Mouse (Mus musculus): Measurements from ENCODE around the gene Atp1a2. TPM values are rescaled to one million over a fixed set of nuclear protein-coding genes. Genes with fewer than 3 reads are reported as not detected.

Atp1a2 gene
- polyA plus RNA-seq (2014; fragmentation: Nextera tagmentation; extraction: Ambion mirVana), result 1.9 and 2.6 TPM in 2 replicates

DNA sequence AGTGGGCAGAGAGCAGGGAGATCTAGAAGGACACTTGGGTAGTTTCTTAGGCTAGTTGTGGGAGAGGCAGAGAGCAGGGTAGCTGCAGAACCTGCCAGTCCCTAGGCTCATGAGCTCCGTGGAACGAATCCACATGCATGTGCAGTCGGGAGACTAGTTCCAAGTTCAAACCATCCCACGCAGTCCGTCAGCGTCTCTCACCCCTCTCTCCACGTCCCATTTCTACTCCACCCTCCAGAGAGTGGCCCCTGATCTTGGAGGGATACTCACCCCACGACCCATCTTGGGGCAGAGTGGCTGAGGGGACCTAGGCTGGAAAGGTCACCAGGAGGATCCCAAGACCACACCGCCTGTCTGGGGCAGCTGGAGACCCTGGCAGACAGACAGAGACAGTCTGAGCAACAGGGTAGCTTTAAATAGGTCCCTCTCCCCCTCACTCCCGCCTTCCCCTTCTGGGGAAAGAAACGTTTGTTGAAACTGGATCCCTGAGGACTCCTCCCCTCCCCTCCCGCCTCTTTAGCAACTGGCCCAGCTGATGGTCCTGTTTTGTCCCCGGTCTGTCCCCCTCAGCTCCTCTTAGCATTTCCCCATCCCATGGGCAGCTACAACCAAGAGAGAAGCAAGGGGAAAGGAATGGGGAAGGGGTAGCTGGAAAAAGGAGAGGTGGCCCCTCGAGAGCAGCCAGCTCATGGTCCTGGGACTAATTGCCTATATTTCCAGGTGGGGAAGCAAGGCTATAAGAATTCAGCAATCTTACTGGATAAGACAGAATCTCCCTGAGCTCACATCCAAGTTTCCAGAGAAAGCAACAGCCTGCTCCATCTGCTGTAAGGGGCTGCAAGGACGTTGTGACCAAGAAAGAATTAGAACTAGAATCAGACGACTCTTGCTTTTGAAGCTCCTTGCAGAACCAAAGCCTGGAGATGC, at the start of gene Atp1a2:
TSS of gene Atp1a2 (minus strand) at position 454 of the 927 bp plus-strand sequence.
- DNase-seq (ENCODE audit: low spot score) (no peak), ATAC-seq (ENCODE audit: low FRiP score) (peak; percentile 16; the same call in 1 of the 2 replicates)
- no peak within 1 kb of the TSS; the same call in 1 of the 2 replicates for H3K9ac ChIP-seq (ENCODE audit: low read depth, low read length)
- 12% methylated on average over 16 of the region's 16 CpGs for WGBS
- H3K4me2 ChIP-seq (replicated peaks; ENCODE audit: low read depth, low read length), result peak within 1 kb of the TSS; percentile 14
- H3K27ac ChIP-seq (ENCODE audit: low read depth, low read length), result no peak within 1 kb of the TSS
- no peaks in the 10 kb centered on the region for H3K36me3 ChIP-seq (ENCODE audit: control insufficient read depth, insufficient read depth, low read length)
- no peaks in the 10 kb centered on the region for H3K9me3 ChIP-seq (ENCODE audit: control insufficient read depth, low read length)
- peaks cover 15% of the 10 kb centered on the region for H3K4me1 ChIP-seq (replicated peaks; ENCODE audit: control insufficient read depth, insufficient read depth, low read length)
- no peaks in the 10 kb centered on the region; the same call in 1 of the 2 replicates for H3K27me3 ChIP-seq (ENCODE audit: control insufficient read depth, insufficient read depth, low read length)
- H3K4me3 ChIP-seq (ENCODE audit: low read depth, low read length), result no peak within 1 kb of the TSS

- Histone ChIP-seq H3K4me1 (replicated peaks; ENCODE audit: control insufficient read depth, insufficient read depth, low read length) (peaks cover 13% of the 10 kb centered on the region), H3K27ac (ENCODE audit: low read depth, low read length) (no peak overlapping the region), H3K9me3 (ENCODE audit: control insufficient read depth, low read length) (no peaks in the 10 kb centered on the region), H3K9ac (ENCODE audit: low read depth, low read length) (no peak overlapping the region), H3K27me3 (ENCODE audit: control insufficient read depth, insufficient read depth, low read length) (no peaks in the 10 kb centered on the region), H3K36me3 (ENCODE audit: control insufficient read depth, insufficient read depth, low read length) (no peaks in the 10 kb centered on the region), H3K4me2 (replicated peaks; ENCODE audit: low read depth, low read length) (no peak overlapping the region), H3K4me3 (ENCODE audit: low read depth, low read length) (no peak overlapping the region)
- no peak for DNase-seq (ENCODE audit: low spot score)
- 89% methylated on average over 12 of the region's 12 CpGs for WGBS
- no peak for ATAC-seq (ENCODE audit: low FRiP score)
Observed at GRCm38 (mm10) chr1:172347382-172347781, 49.5 kb upstream of the Atp1a2 start.

DNA sequence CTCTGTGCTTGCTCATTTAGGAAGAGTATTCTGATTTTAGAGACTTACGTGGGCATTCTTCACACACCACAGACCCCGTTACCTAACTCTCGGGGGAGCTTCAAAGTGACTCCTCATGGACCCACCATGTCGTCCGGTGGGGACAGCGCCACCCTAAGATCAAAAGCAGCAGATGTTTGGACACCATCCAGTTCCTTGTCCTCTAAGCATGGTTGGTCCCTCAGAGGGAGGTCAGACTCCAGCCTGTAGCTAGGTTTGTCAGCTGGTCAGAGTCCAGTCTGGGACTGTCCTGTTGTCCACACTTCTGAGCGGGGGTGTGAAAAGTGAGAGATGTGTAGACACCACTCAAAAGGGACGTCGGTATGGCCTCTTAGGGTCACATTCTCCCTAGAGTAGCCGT, 48.8 kb upstream of the Atp1a2 start:
- DNase-seq (ENCODE audit: low spot score), result no peak
- Histone ChIP-seq H3K27ac (ENCODE audit: low read depth, low read length) (no peak overlapping the region), H3K4me2 (replicated peaks; ENCODE audit: low read depth, low read length) (no peak overlapping the region), H3K9ac (ENCODE audit: low read depth, low read length) (no peak overlapping the region), H3K4me3 (ENCODE audit: low read depth, low read length) (no peak overlapping the region), H3K4me1 (replicated peaks; ENCODE audit: control insufficient read depth, insufficient read depth, low read length) (peaks cover 13% of the 10 kb centered on the region), H3K27me3 (ENCODE audit: control insufficient read depth, insufficient read depth, low read length) (no peaks in the 10 kb centered on the region), H3K36me3 (ENCODE audit: control insufficient read depth, insufficient read depth, low read length) (no peaks in the 10 kb centered on the region), H3K9me3 (ENCODE audit: control insufficient read depth, low read length) (no peaks in the 10 kb centered on the region)
- 93% methylated on average over 10 of the region's 10 CpGs for WGBS
- ATAC-seq (ENCODE audit: low FRiP score), result no peak

DNA sequence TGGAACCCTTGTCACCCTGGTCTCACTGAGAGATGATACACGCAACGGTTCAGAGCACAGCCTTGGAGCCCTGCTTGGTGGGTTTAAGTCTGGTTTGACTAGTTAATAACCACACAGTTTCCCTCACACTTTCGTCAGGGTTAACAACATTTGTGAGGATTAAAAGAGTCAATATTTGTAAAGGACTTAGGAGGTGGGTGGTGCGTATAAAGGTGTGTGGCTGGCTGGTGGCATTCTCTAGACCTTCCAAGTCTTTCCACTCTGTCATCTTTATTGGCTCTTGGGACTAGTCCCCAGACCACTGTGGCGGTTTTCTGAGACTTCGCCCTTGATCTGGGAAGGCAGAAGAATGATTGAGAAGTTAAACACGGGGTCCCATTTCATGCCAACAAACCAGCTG, 47.0 kb upstream of the Atp1a2 start:
- no peak for DNase-seq (ENCODE audit: low spot score)
- ATAC-seq (ENCODE audit: low FRiP score), result no peak
- Histone ChIP-seq H3K27ac (ENCODE audit: low read depth, low read length) (no peak overlapping the region), H3K36me3 (ENCODE audit: control insufficient read depth, insufficient read depth, low read length) (no peaks in the 10 kb centered on the region), H3K9ac (ENCODE audit: low read depth, low read length) (no peak overlapping the region), H3K27me3 (ENCODE audit: control insufficient read depth, insufficient read depth, low read length) (peaks cover 4% of the 10 kb centered on the region; the same call in 1 of the 2 replicates), H3K9me3 (ENCODE audit: control insufficient read depth, low read length) (no peaks in the 10 kb centered on the region), H3K4me3 (ENCODE audit: low read depth, low read length) (no peak overlapping the region), H3K4me2 (replicated peaks; ENCODE audit: low read depth, low read length) (no peak overlapping the region), H3K4me1 (replicated peaks; ENCODE audit: control insufficient read depth, insufficient read depth, low read length) (peaks cover 10% of the 10 kb centered on the region)
- 86% methylated on average over 7 of the region's 7 CpGs for WGBS

DNA sequence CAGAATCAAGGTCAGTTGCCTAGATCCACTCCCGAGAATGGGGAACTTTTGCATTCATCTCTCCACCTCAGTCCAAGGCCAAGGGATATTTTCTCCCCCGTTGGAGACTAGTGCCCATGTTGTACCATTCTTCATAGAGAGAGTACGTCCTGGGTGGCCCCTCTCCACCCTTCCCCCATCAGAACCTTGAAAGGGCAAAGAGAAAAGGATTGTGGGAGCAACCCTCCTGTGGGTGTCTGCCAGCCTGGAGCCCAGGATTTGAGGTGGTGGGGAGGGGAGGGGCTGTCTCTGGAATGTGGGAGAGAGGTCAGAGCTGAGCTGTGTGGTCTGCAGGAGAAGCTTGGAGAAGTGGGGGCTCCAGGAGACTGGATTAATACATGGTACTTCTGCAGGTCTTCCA, 46.0 kb upstream of the Atp1a2 start:
- Histone ChIP-seq H3K4me3 (ENCODE audit: low read depth, low read length) (no peak overlapping the region), H3K9ac (ENCODE audit: low read depth, low read length) (no peak overlapping the region), H3K27me3 (ENCODE audit: control insufficient read depth, insufficient read depth, low read length) (peaks cover 4% of the 10 kb centered on the region; the same call in 1 of the 2 replicates), H3K36me3 (ENCODE audit: control insufficient read depth, insufficient read depth, low read length) (no peaks in the 10 kb centered on the region), H3K4me2 (replicated peaks; ENCODE audit: low read depth, low read length) (no peak overlapping the region), H3K4me1 (replicated peaks; ENCODE audit: control insufficient read depth, insufficient read depth, low read length) (peaks cover 4% of the 10 kb centered on the region; the same call in 1 of the 2 replicates), H3K27ac (ENCODE audit: low read depth, low read length) (no peak overlapping the region), H3K9me3 (ENCODE audit: control insufficient read depth, low read length) (no peaks in the 10 kb centered on the region)
- DNase-seq (ENCODE audit: low spot score) (no peak), ATAC-seq (ENCODE audit: low FRiP score) (no peak)
- WGBS, result 59% methylated on average over 3 of the region's 3 CpGs

DNA sequence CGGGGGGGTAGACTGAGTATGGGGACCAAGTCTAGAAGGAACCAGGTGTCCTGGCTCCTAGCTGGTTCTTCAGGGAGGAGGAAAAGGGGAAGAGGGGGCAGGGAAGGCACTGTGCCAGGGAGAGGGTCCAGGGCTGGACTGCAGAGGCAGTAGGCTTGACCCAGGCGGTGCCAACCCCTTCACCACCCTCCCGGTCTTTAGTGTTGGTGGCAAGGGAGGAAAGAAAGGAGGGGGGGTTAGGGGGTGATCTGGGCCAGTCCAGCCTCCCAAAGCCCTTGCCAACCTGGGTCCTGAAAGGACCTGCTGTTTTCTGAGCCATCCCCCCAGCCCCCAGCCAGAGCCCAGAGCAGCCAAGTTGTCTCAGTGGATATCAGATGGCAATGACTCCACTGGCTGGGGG, 44.9 kb upstream of the Atp1a2 start:
- peaks cover 4% of the 10 kb centered on the region; the same call in 1 of the 2 replicates for H3K27me3 ChIP-seq (ENCODE audit: control insufficient read depth, insufficient read depth, low read length)
- H3K27ac ChIP-seq (ENCODE audit: low read depth, low read length), result no peak overlapping the region
- H3K4me2 ChIP-seq (replicated peaks; ENCODE audit: low read depth, low read length), result 0 out of 2 replicates have a peak overlapping the region, but pooled peaks have one; percentile 0
- peaks cover 4% of the 10 kb centered on the region; the same call in 1 of the 2 replicates for H3K4me1 ChIP-seq (replicated peaks; ENCODE audit: control insufficient read depth, insufficient read depth, low read length)
- no peak overlapping the region for H3K4me3 ChIP-seq (ENCODE audit: low read depth, low read length)
- H3K36me3 ChIP-seq (ENCODE audit: control insufficient read depth, insufficient read depth, low read length), result no peaks in the 10 kb centered on the region
- 85% methylated on average over 3 of the region's 3 CpGs for WGBS
- H3K9ac ChIP-seq (ENCODE audit: low read depth, low read length), result no peak overlapping the region
- H3K9me3 ChIP-seq (ENCODE audit: control insufficient read depth, low read length), result no peaks in the 10 kb centered on the region
- DNase-seq (ENCODE audit: low spot score) (no peak), ATAC-seq (ENCODE audit: low FRiP score) (no peak)

DNA sequence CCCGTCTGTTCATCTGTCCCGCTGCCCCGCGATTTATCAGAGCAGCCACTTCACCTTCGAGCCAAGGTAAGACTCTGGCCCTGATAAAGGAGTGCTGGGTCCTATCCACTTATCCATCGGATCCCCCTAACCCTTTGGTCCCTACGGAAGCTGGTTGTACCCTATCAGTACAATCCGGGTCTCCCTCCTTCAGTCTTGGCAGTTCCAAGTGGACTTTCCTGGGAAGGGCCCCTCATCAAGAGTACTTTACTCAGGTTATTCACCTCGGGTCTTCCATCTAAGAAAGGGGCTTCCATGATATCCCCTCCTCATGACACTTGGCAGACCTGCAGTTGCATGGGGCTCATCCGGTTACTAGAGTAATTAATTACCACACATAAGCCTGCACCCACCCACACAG, 43.5 kb upstream of the Atp1a2 start:
- ATAC-seq (ENCODE audit: low FRiP score) (no peak; the same call in 1 of the 2 replicates), DNase-seq (ENCODE audit: low spot score) (no peak)
- 23% methylated on average over 10 of the region's 10 CpGs for WGBS
- Histone ChIP-seq H3K9ac (ENCODE audit: low read depth, low read length) (peak overlapping the region; percentile 49), H3K4me2 (replicated peaks; ENCODE audit: low read depth, low read length) (peak overlapping the region; percentile 72), H3K9me3 (ENCODE audit: control insufficient read depth, low read length) (no peaks in the 10 kb centered on the region), H3K4me1 (replicated peaks; ENCODE audit: control insufficient read depth, insufficient read depth, low read length) (peaks cover 4% of the 10 kb centered on the region; the same call in 1 of the 2 replicates), H3K27ac (ENCODE audit: low read depth, low read length) (no peak overlapping the region), H3K27me3 (ENCODE audit: control insufficient read depth, insufficient read depth, low read length) (peaks cover 4% of the 10 kb centered on the region; the same call in 1 of the 2 replicates), H3K36me3 (ENCODE audit: control insufficient read depth, insufficient read depth, low read length) (no peaks in the 10 kb centered on the region), H3K4me3 (ENCODE audit: low read depth, low read length) (peak overlapping the region; percentile 46)

DNA sequence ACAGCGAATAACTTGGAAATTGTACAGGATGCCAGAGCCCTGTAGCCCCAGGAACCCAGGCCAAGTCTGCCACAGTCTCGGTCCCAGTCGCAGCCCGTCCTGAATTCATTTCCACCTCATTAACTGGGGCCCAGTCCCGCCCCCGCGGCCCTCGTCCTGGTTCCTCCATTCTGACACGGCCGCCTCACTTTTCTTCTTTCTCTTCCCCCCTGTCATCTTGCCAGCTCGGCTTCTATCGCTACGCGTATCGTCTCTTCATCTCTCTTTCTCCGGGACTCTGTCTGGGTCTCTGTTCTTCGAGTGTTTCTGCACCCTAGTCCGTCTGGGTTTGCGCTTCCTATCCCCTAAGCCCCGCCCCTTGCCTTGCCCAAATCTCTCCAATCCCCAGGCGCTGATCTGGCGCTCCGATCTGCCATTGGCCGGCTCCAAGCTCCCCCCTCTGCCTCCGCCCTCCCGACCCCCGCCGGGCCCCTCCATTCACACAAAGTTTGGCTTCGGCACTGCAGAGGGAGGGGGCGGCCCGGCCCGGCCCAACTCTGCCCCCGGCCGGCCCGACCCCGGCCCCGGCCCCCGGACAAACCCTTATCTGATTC, 43.0 kb upstream of the Atp1a2 start, which contains the start of gene Kcnj10:
TSS of gene Kcnj10 (plus strand) at position 482 of the 593 bp plus-strand sequence.
- peak within 1 kb of the TSS; percentile 72 for H3K4me2 ChIP-seq (replicated peaks; ENCODE audit: low read depth, low read length)
- H3K9ac ChIP-seq (ENCODE audit: low read depth, low read length), result peak within 1 kb of the TSS; percentile 49
- DNase-seq (ENCODE audit: low spot score) (peak; percentile 93), ATAC-seq (ENCODE audit: low FRiP score) (peak; percentile 97)
- H3K27me3 ChIP-seq (ENCODE audit: control insufficient read depth, insufficient read depth, low read length), result peaks cover 4% of the 10 kb centered on the region; the same call in 1 of the 2 replicates
- 2% methylated on average over 37 of the region's 38 CpGs for WGBS
- no peaks in the 10 kb centered on the region for H3K9me3 ChIP-seq (ENCODE audit: control insufficient read depth, low read length)
- peaks cover 4% of the 10 kb centered on the region; the same call in 1 of the 2 replicates for H3K4me1 ChIP-seq (replicated peaks; ENCODE audit: control insufficient read depth, insufficient read depth, low read length)
- H3K36me3 ChIP-seq (ENCODE audit: control insufficient read depth, insufficient read depth, low read length), result no peaks in the 10 kb centered on the region
- H3K4me3 ChIP-seq (ENCODE audit: low read depth, low read length), result peak within 1 kb of the TSS; percentile 46
- no peak within 1 kb of the TSS for H3K27ac ChIP-seq (ENCODE audit: low read depth, low read length)

All from hindbrain, embryonic 11.5 days (tissue).